Mouse (Mus musculus): Measurements from ENCODE around the gene Shc2.

DNA sequence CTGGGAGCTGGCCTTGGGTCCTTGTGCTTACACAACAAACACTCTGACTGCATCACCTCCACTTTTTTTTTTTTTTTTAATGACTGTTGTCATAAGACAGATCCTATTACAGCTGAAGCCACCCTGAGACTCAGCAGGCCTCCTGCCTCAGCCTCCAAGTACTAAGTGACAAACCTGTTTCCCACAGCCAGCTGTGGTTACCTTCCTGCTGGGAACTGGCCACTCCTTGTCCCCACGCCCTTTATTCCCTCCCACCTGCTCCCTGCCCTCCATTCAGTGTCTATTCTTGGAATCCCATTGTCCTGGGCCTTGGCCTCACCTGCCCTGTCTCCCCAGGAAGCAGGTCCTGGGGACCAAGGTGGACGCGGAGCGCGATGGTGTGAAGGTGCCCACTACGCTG lies 49.8 kb upstream of the Shc2 start:
- TF ChIP-seq EP300 (IDR thresholded peaks at IDR 0.05; ENCODE audit: insufficient read depth, low read depth, low read length) = no peak
- no peak for TF ChIP-seq POLR2A (IDR thresholded peaks at IDR 0.05; ENCODE audit: insufficient read depth, low read depth, low read length)

Data from heart, adult 2 months (tissue).